In the genomic region with DNA sequence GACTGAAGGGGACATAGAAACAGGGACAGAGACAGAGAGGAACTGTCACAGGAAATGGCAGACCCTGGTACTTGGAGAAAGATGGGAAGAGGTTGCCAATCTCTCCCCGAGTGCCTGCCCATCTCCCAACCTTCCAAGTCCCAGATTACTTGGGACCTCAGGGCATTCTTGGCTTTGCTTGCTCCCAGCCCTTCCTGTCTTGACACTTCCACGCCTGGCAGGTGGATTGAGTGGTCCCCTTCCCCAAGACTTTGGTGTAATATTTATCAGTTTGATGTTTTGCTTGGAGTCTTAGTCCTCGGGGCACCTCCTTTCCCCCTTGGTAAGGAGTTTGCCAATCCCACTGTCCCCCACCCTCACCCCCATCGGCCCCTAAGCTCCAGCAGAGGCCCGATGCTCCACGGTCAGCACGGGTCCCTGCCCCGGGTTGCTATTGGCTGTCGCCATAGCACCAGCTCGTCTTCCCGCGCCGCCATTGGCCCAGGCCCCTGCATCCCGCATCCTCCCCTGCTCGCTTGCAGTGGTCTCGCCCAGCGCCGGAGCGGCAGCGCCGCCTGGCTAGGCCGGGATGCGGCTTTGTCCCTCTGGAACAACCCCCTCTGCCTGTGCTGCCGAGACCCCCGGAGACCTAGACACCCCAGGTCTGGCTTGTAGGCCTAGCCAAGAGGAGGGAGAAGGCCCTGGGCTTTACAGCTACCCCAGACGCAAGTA, we compare ENCODE assay signal across 8 mouse cellular contexts. TPM values are rescaled to one million over a fixed set of nuclear protein-coding genes. Genes with fewer than 3 reads are reported as not detected.
DNase-seq lines count a peak whose midpoint lies in the region; ATAC-seq and TF ChIP-seq lines count a peak whose summit lies in the region.

No protein-coding gene starts in this region.

- no peak overlapping the region for H3K9ac ChIP-seq in heart, embryonic 11.5 days (ENCODE audit: low read depth, low read length)
- peak overlapping the region; percentile 94 for H3K9ac ChIP-seq in neural tube, embryonic 11.5 days (ENCODE audit: low read length)
- no peak overlapping the region for H3K9ac ChIP-seq in liver, embryonic 12.5 days

- H3K9me3 ChIP-seq in heart, embryonic 11.5 days (replicated peaks; ENCODE audit: control insufficient read depth, low read length), result no peaks in the 10 kb centered on the region
- H3K9me3 ChIP-seq in neural tube, embryonic 11.5 days (ENCODE audit: control insufficient read depth, low read length), result no peaks in the 10 kb centered on the region
- no peaks in the 10 kb centered on the region for H3K9me3 ChIP-seq in liver, embryonic 12.5 days (replicated peaks)

- peaks cover 15% of the 10 kb centered on the region for H3K4me1 ChIP-seq in cortical plate, adult 2 months (ENCODE audit: control insufficient read depth, insufficient read depth, low read length)
- peaks cover 9% of the 10 kb centered on the region; the same call in 1 of the 2 replicates for H3K4me1 ChIP-seq in heart, embryonic 11.5 days (ENCODE audit: control insufficient read depth, insufficient read depth, low read length)
- H3K4me1 ChIP-seq in neural tube, embryonic 11.5 days (ENCODE audit: control insufficient read depth, insufficient read depth, low read length), result peaks cover 26% of the 10 kb centered on the region
- H3K4me1 ChIP-seq in liver, embryonic 12.5 days, result peaks cover 46% of the 10 kb centered on the region

- H3K27ac ChIP-seq in cortical plate, adult 2 months (ENCODE audit: insufficient read depth, low read length), result peak overlapping the region; percentile 74
- no peak overlapping the region for H3K27ac ChIP-seq in heart, embryonic 11.5 days (ENCODE audit: low read depth, low read length)
- peak overlapping the region; percentile 92 for H3K27ac ChIP-seq in neural tube, embryonic 11.5 days (ENCODE audit: low read depth, low read length)
- H3K27ac ChIP-seq in liver, embryonic 12.5 days, result no peak overlapping the region

- H3K27me3 ChIP-seq in heart, embryonic 11.5 days (ENCODE audit: control insufficient read depth, insufficient read depth, low read length), result peaks cover 58% of the 10 kb centered on the region
- H3K27me3 ChIP-seq in neural tube, embryonic 11.5 days (ENCODE audit: control insufficient read depth, insufficient read depth, low read length), result peaks cover 12% of the 10 kb centered on the region
- peaks cover 73% of the 10 kb centered on the region for H3K27me3 ChIP-seq in liver, embryonic 12.5 days (replicated peaks)

- peak overlapping the region; percentile 95 for H3K4me3 ChIP-seq in cortical plate, adult 2 months (ENCODE audit: insufficient read depth, low read length)
- H3K4me3 ChIP-seq in heart, embryonic 11.5 days (ENCODE audit: low read depth, low read length), result 0 out of 2 replicates have a peak overlapping the region, but pooled peaks have one; percentile 6
- H3K4me3 ChIP-seq in neural tube, embryonic 11.5 days (ENCODE audit: low read depth, low read length), result peak overlapping the region; percentile 61
- H3K4me3 ChIP-seq in liver, embryonic 12.5 days, result no peak overlapping the region

- H3K4me2 ChIP-seq in heart, embryonic 11.5 days, result peak overlapping the region; percentile 22; the same call in 1 of the 2 replicates
- H3K4me2 ChIP-seq in neural tube, embryonic 11.5 days (ENCODE audit: low read depth), result peak overlapping the region; percentile 73
- H3K4me2 ChIP-seq in liver, embryonic 12.5 days, result no peak overlapping the region

- DNase-seq in kidney, postnatal 10 days, result peak; percentile 72
- no peak for DNase-seq in kidney, adult 11 months
- DNase-seq in layer of hippocampus, postnatal 25 days (ENCODE audit: extremely low spot score in 1 of 2, low spot score in 1 of 2), result peak; percentile 87 to 92
- peak; percentile 93 for DNase-seq in neural tube, embryonic 11.5 days (ENCODE audit: low spot score)
- DNase-seq in T-cell, adult 2 months (ENCODE audit: low spot score), result no peak

- TF ChIP-seq CTCF in cortical plate, adult 2 months (IDR thresholded peaks at IDR 0.05; ENCODE audit: extremely low read depth, insufficient read depth, low read length), result no peak

- ATAC-seq in heart, embryonic 11.5 days (replicated peaks; ENCODE audit: insufficient number of reproducible peaks, low FRiP score, low TSS enrichment), result no peak
- peak; percentile 85 for ATAC-seq in neural tube, embryonic 11.5 days (ENCODE audit: insufficient read depth, low FRiP score, low TSS enrichment)
- ATAC-seq in liver, embryonic 12.5 days, result no peak

- H3K36me3 ChIP-seq in heart, embryonic 11.5 days (ENCODE audit: control insufficient read depth, insufficient read depth, low read length), result peaks cover 12% of the 10 kb centered on the region
- peaks cover 9% of the 10 kb centered on the region for H3K36me3 ChIP-seq in neural tube, embryonic 11.5 days (ENCODE audit: control insufficient read depth, insufficient read depth, low read length)
- peaks cover 14% of the 10 kb centered on the region for H3K36me3 ChIP-seq in liver, embryonic 12.5 days

- 7% methylated on average over 26 of the region's 26 CpGs for WGBS in heart, embryonic 11.5 days (ENCODE audit: insufficient replicate concordance)
- WGBS in neural tube, embryonic 11.5 days, result 4% methylated on average over 26 of the region's 26 CpGs
- WGBS in liver, embryonic 12.5 days (ENCODE audit: insufficient replicate concordance), result 6% methylated on average over 26 of the region's 26 CpGs

- TF ChIP-seq POLR2A in cortical plate, adult 2 months (IDR thresholded peaks at IDR 0.05; ENCODE audit: extremely low read depth, insufficient read depth, low read length), result peak; percentile 87

RNA-seq across cellular contexts. Expression of gene Apc2, which starts 2.9 kb away (rescaled TPM):
- polyA plus RNA-seq in cortical plate, adult 2 months (2012; rRNA removed), result 54.9 and 55.2 TPM in 2 replicates
- 0.55 and 0.69 TPM in 2 replicates for polyA plus RNA-seq in heart, embryonic 11.5 days (2014; fragmentation: Nextera tagmentation; extraction: Ambion mirVana)
- 100 to 1,000 TPM; 101 to 115 TPM for total RNA-seq in layer of hippocampus, postnatal 25 days (2021)
- polyA plus RNA-seq in neural tube, embryonic 11.5 days (2014; fragmentation: Nextera tagmentation; extraction: Ambion mirVana), result 81.4 and 81.7 TPM in 2 replicates
- polyA plus RNA-seq in liver, embryonic 12.5 days (2016; fragmentation: Nextera tagmentation; extraction: Ambion mirVana), result 0.17 and 0.22 TPM in 2 replicates

RNA-seq across cellular contexts. Expression of gene Rps15, which starts 6.5 kb away (rescaled TPM):
- 2,242 and 2,263 TPM in 2 replicates for polyA plus RNA-seq in cortical plate, adult 2 months (2012; rRNA removed)
- polyA plus RNA-seq in heart, embryonic 11.5 days (2014; fragmentation: Nextera tagmentation; extraction: Ambion mirVana), result 702 and 828 TPM in 2 replicates
- total RNA-seq in layer of hippocampus, postnatal 25 days (2021), result 100 to 1,000 TPM; 790 to 900 TPM
- polyA plus RNA-seq in neural tube, embryonic 11.5 days (2014; fragmentation: Nextera tagmentation; extraction: Ambion mirVana), result 857 and 860 TPM in 2 replicates
- 872 and 920 TPM in 2 replicates for polyA plus RNA-seq in liver, embryonic 12.5 days (2016; fragmentation: Nextera tagmentation; extraction: Ambion mirVana)

RNA-seq across cellular contexts. Expression of gene 2310011J03Rik, which starts 21.6 kb away (rescaled TPM):
- 51.9 and 52.3 TPM in 2 replicates for polyA plus RNA-seq in cortical plate, adult 2 months (2012; rRNA removed)
- polyA plus RNA-seq in heart, embryonic 11.5 days (2014; fragmentation: Nextera tagmentation; extraction: Ambion mirVana), result 29.7 and 31.0 TPM in 2 replicates
- total RNA-seq in layer of hippocampus, postnatal 25 days (2021), result 10 to 100 TPM; 20.7 to 26.3 TPM
- 37.3 and 40.5 TPM in 2 replicates for polyA plus RNA-seq in neural tube, embryonic 11.5 days (2014; fragmentation: Nextera tagmentation; extraction: Ambion mirVana)
- 46.0 and 46.7 TPM in 2 replicates for polyA plus RNA-seq in liver, embryonic 12.5 days (2016; fragmentation: Nextera tagmentation; extraction: Ambion mirVana)

RNA-seq across cellular contexts. Expression of gene Pcsk4, which starts 30.6 kb away (rescaled TPM):
- polyA plus RNA-seq in cortical plate, adult 2 months (2012; rRNA removed), result 13.1 and 13.9 TPM in 2 replicates
- 0.77 and 1.6 TPM in 2 replicates for polyA plus RNA-seq in heart, embryonic 11.5 days (2014; fragmentation: Nextera tagmentation; extraction: Ambion mirVana)
- 1 to 10 TPM; 2.3 to 2.8 TPM for total RNA-seq in layer of hippocampus, postnatal 25 days (2021)
- polyA plus RNA-seq in neural tube, embryonic 11.5 days (2014; fragmentation: Nextera tagmentation; extraction: Ambion mirVana), result 2.0 and 2.4 TPM in 2 replicates
- polyA plus RNA-seq in liver, embryonic 12.5 days (2016; fragmentation: Nextera tagmentation; extraction: Ambion mirVana), result 6.9 and 7.2 TPM in 2 replicates

RNA-seq across cellular contexts. Expression of gene Reep6, which starts 31.0 kb away (rescaled TPM):
- 5.7 and 6.3 TPM in 2 replicates for polyA plus RNA-seq in cortical plate, adult 2 months (2012; rRNA removed)
- polyA plus RNA-seq in heart, embryonic 11.5 days (2014; fragmentation: Nextera tagmentation; extraction: Ambion mirVana), result 4.9 and 7.3 TPM in 2 replicates
- total RNA-seq in layer of hippocampus, postnatal 25 days (2021), result 10 to 100 TPM in 1 of 2 experiments, 1 to 10 TPM in 1; 9.7 to 10.6 TPM
- 4.2 and 5.5 TPM in 2 replicates for polyA plus RNA-seq in neural tube, embryonic 11.5 days (2014; fragmentation: Nextera tagmentation; extraction: Ambion mirVana)
- 61.4 and 61.6 TPM in 2 replicates for polyA plus RNA-seq in liver, embryonic 12.5 days (2016; fragmentation: Nextera tagmentation; extraction: Ambion mirVana)

Comparison
In these comparisons a context has a peak if more than half of its experiments do, and no peak if none do; other contexts are left out.
1. DNase-seq: peak in kidney, postnatal 10 days (single experiment), layer of hippocampus, postnatal 25 days (2 of 2) and neural tube, embryonic 11.5 days (single experiment); none in kidney, adult 11 months (single experiment) and T-cell, adult 2 months (single experiment).
2. H3K27ac ChIP-seq: peak in cortical plate, adult 2 months (single experiment) and neural tube, embryonic 11.5 days (single experiment); none in heart, embryonic 11.5 days (single experiment) and liver, embryonic 12.5 days (single experiment).
3. RNA of gene Apc2, which starts 2.9 kb away (polyA plus RNA-seq): 81.4 to 81.7 TPM in neural tube, embryonic 11.5 days and 54.9 to 55.2 TPM in cortical plate, adult 2 months; 0.55 to 0.69 TPM in heart, embryonic 11.5 days and 0.17 to 0.22 TPM in liver, embryonic 12.5 days; every median in the first group is over 10 times any median in the second.